Mouse (Mus musculus): Measurements from ENCODE around the gene Ttc3.

Gene Ttc3

DNA sequence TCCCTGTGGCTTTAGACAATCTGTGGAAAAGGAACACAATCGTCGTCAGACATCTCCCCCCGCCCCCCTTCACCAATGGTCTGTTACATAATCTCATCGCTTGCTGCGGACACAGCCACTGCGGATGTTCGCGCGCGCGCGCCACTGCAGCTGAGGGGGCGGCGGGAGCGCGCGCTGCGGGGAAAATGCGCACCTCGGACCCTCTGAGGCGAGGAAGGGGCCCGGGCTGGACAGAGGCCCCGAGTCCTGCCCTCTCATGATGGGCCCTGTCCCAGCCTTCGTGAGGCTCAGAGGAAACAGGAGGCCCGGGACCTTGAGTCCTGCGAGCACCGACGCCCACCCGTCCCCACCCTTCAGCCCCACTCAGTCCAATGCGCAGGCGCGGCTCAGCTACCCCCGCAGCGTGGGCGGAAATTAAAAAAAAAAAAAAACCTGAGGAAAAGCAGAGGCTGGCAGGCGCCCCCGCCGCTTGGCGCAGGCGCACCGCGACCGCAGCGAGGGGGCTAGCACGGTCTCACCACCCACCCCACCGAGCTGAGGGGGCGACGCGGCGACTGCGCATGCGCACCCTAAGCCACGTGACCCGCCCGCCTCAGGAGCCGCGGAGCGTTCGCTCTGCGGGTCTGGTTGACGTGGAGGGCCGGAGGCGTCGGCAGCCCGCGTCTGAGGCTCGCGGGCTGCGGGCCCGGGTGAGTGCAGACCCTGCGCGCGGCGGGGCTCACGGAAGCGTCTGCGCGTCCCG, at the start of gene Ttc3:
Gene Ttc3 (plus strand): TSS at position 446 of the 742 bp plus-strand sequence.
- DNase-seq (ENCODE audit: extremely low read depth, low read depth) = peak; percentile 51

DNA sequence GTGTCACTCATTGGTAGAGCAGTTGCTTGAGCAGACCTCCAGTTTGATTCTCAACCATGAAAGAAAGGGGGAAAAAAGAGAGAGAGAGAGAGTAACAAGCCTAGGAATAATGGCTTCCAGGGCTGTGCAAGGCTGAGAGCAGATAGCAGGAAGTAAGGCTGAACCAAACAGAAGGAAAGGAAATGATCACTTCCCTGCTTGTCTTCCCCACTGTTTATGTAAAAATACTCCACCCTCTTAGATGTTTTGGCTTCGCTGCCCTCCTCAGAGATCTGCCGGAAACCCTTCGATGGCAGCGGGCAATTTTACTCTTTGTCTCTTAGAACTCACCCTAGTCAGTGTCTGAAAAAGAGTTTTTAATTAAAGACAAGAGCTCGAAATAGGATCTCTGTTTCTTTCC, 46.7 kb upstream of the Ttc3 start:
- DNase-seq (ENCODE audit: extremely low read depth, low read depth) = no peak

DNA sequence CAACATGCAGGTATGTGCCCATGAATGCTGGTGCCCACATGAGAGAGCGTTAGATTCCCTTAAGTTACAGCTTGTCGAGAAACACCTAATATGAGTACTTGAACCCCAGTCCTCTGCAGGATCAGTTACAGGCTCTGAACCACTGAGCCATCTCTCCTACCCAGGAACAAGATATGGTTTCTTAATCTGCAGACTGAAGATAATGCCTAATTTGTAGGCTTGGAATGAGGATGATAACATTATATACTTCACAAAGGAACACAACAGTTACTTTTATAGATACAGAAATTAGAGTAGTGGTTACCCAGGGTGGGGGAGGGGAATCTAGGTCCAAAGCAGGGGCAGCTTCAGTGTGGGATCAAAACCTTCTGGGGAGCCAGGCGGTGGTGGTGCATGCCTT, 44.4 kb upstream of the Ttc3 start:
- no peak for DNase-seq (ENCODE audit: extremely low read depth, low read depth)

DNA sequence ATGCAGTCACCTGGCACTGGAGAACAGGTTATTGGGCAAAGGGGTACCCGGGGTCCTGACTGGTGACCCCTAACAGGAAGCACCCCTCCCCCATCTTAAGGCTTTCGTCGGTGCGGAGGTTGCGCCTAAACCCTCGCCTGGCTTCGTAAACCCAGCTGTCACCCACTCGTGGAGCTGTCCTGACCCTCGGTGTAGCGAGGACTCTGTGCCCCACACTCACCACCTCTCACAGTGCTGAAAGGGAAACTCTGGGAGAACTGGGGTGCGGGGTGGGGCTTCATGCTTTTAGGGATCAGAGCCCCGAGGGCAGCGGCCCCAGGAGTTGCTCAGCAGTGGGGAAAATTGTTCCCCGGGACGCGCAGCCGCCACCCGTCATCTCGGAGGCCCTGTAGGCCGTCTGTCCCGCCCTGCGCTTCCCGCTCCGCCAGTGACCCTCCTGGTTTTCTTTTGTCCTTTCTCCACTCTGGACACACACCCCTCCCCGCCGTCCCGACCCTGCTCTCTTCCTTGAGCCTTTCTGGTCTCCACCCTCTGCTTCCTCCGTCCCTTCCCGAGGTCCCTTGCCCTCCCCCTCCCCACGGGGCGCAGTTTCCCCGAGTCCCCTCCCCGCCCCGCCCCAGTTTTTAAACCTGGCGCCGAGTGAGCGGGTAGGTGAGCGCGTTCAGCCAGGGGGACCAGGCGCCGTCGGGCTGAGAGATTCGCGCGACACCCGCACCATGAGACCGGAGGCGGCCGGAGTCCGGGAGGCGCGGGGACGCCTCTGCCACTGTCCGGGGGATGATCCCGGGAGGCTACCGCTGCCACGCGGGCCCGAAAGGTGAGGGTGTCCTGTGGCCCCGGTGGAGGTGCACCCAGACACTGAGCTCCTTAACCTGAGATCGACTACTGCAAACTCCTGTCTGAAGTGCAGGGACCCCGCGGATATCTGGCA, 42.4 kb upstream of the Ttc3 start, which contains the start of gene Ripply3:
Gene Ripply3 (plus strand): TSS at position 640 of the 931 bp plus-strand sequence.
- DNase-seq (ENCODE audit: extremely low read depth, low read depth) = no peak

DNA sequence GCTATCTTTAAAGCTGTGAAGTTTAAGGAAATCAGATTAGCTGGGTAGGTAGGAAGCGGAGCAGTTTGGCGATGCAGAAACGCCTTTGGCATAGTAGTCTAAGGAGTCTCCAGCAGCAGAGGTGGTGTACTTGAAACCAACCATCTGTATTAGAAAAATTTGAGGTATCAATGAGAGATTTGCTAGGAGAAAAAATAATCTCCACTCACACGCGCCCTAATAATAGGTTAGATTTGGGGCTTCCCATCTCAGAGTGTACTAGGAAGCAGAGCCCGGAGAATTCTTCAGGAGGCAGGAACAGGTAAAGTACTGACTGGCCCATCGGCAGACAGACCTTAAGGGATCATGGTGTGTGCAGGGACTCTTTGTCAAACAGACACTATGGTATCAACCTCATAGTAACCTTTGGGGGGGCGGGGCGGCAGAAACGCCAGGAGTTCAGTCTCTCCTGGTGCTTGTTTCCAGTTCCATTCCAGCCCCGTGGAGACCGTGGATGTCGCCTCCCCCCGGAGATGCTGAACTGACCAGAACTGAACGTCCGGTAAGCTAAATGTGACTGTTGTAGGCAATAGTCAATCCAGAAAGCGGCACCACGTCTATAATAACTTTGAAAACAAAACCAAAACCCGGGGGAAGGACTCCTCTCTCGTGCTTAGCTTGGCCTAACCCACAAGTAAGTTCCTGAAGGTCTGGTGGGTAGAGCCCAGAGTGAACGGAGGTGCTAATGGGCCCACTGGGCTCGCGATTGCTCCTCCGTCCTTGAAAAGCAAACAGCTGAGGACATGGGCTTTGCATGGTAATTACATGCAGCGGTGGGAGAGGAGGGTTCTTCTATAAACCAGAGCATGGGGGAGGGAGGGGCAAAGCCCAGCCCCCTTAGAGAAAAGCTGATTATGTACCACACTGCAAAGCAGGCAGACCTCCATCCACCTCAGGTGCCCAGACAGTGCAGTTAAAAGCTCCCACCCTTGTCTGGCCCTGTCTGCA, 41.2 kb upstream of the Ttc3 start:
- DNase-seq (ENCODE audit: extremely low read depth, low read depth) = no peak

DNA sequence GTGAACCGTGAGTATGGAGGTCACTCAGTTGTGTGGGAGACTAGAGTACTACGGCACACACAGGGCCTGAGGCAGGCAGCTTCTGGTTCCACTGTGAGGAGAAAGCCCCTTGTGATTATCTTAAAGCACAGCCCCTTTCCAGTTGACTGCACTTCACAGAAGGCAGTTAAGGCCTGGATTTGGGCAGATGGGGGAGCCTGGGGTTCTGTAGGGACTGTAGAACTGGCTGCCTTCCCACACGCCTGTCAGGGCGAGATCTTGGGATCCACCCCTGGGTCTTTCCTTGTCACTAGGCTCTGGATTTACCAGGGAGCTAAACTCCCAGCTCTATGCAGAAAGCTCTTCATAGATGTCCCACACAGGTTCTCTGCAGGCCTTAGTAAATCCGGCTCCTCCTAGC, 40.0 kb upstream of the Ttc3 start:
- no peak for DNase-seq (ENCODE audit: extremely low read depth, low read depth)

DNA sequence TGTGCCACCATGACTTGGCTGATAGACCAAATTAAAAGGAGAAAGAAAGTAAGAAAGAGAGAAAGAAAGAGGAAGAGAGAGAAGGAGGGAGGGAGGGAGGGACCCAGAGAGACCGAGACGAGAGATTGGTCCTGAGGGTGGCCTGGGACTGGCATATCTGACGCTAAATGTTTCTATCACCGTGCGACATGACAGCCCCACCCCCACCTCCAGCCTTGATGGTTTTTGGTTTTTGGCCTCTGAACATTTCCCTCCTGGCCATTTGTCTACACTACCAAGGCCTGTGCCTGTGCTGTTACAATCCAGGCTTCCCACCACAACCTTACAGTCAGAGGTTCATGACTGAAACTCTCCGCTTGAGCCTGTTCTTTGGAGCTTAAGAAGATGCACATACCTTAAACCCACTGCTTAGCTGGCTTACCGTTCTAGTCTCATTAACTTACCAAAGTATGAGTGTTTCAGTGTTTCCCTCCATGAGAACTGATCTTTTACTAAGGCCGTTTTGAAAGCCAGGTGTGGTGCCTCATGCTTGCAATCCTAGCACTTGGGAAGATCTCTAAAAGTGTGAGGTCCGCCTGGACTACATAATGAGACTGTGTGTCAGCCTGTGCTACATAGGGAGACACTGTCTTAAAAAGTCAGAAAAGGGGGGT, 39.1 kb upstream of the Ttc3 start:
- DNase-seq (ENCODE audit: extremely low read depth, low read depth) = no peak

DNA sequence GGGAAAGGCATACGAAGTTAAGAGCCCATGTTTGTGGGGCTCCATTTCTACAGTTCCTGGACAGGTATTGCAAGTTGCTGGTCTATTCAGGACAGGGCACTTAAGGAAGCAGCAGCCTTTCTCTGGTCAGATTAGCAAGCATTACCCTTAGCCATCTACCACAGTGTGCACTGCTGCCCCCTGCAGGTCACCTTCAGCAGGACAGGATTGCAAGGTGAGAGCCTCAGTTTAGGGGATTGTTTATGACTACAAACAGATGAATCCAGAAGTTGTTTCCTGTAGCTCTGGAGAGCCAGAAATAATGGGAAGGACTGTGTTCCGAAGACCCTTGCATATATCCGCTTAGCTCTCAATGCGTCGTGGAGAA, 38.5 kb upstream of the Ttc3 start:
- DNase-seq (ENCODE audit: extremely low read depth, low read depth) = peak; percentile 63

DNA sequence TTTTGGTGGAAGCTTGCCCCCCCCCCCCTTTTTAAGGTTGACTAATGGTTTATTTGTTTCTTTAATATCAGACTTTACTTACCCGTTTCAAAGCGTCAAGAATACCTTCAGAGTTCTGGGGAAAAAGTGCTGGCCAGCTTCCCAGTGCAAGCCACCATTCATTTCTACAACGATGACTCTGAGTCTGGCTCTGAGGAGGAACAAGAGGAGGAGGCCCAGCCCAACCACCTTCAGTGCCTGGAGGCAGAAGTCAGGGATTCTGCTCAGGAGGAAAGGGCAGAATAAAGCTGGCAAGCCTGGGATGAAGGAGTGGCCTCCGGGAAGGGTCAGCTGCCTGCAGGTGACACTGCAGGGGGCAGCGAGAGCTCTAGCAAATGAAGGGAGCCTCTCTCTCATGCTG, 34.8 kb upstream of the Ttc3 start:
- no peak for DNase-seq (ENCODE audit: extremely low read depth, low read depth)

DNA sequence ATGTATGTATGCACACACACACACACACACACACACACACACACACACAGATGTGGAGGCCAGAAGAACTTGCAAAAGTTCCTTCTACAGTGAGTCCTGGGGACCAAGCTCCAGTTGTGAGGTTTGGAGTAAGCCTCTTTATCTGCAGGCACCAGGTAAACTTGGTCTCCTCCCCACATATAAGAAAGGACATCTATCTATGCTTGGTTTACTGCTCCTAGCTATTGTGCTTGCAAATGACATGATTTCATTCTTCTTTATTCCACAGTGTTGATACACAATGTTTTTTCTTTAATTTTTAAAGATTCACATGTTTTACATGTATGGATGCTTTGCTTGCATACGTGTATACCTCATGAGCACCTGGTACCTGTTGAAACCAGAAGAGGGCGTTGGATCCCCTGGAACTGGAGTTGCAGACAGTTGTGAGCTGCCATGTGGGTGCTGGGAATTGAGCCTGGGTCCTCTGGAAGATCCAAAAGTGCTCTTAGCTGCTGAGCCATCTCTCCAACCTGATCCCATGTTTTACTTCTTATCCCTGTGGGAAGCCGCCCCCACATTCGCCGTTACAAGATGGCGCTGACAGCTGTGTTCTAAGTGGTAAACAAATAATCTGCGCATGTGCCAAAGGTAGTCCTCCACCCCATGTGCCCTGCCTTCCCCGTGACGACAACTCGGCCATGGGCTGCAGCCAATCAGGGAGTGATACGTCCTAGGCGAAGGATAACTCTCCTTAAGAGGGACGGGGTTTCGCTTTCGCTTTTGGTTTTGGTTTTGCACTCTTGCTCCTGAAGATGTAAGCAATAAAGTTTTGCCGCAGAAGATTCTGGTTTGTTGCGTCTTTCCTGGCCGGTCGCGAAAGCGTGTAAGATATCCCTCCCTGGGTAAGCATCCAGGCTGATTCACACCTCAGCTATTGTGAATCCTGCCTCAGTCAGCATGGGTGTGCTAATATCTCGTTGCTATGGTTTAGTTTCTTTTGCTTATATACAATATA, 31.0 kb upstream of the Ttc3 start:
- peak; percentile 82 for DNase-seq (ENCODE audit: extremely low read depth, low read depth)

DNA sequence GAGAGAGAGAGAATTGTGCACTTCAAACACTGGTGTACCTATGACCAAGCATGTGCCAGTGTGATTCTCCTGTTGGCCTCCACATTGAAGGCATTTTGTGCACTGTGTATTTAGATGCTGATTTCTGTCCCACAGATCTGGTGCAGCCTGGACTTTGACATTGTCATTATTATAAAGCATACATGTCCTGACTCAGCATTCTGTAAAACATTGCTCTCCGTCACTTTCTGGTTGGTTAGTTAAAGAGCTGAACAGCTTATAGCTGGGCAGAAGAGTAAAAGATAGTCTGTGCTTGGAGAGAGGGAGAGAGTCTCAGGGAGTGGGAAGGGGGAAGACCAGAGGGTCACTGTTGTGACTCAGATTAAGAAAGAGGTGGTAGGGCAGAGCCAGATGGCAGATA, 24.7 kb upstream of the Ttc3 start:
- no peak for DNase-seq (ENCODE audit: extremely low read depth, low read depth)

DNA sequence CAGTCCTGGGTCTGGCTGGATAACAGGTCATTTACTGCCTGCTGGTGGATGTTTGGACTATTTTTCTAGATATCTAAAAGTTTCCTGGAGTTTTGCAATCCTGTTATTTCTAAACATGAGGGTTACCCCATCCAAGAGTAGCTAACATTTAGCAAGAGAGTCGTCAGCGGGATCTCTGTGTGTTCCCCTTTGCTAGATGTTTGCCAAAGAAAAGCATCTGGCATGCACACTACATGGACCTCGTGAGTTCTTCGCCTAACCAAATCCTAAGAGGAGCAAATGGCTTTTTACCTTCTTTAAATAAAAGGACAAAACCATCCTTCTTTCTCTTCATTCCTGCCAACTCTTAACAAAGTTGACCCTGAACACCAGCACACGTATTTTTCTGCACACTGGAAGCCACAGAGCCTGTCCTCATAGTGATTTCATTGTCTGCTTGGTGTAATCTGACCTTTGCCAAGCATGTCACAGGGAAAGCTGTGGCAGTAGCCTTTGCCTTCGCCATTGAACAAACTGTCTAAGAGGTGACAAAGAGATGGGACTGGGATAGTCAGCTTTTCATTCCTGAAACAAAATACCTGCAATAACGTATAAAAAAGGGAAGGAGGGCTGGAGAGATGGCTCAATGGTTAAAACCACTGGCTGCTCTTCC, 23.2 kb upstream of the Ttc3 start:
- no peak for DNase-seq (ENCODE audit: extremely low read depth, low read depth)

DNA sequence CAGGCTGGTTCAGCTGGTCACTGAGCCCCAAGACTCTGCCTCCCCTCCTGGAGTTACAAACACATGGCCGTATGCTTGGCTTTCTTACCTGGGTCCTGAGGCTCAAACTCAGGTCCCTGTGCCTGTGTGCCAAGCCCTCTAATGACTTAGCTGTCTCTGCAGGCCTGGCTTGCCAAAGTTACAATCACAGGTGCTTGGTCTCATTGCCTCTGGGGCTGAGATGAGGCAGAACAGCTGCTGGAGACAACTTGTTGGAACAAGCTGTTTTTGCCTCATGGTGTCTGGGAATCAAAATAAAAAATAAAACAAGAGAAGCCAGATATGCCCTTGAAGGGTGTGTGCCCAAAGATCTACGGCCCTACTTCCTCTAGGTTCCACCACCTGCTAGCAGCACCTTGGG, 21.6 kb upstream of the Ttc3 start:
- no peak for DNase-seq (ENCODE audit: extremely low read depth, low read depth)

DNA sequence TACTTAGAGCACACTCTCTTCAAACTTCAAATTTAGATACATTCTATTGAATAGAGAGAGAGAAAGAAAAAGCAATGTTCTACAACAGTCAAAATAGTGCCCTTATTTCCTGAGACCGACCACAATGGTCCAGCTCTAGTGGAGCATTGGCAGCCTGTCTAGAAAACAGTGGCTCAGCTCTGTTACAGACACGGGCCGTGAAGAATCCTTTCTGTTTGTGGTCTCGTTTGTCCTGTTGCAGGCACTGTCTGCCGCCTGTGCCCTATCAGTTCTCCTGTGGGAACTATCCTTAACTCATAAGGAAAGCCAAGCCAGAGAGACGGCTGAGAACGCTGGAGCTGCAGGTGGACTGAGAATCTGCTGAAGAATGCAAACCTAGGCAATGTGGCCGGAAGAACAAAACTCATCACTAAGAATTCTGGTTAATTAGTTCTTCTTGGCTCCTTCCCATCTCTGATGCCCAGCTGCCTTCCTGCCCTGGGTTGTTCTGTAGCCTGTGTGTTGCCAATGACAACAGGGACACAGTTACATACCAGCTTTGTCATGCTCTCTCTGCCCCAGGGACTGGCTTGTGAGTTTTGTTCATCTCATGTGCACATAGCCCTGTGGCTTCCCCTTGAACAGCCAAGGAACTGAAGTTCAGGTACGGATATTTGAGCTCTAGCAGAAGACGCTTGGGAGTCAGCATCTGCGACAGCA, 20.7 kb upstream of the Ttc3 start:
- no peak for DNase-seq (ENCODE audit: extremely low read depth, low read depth)

DNA sequence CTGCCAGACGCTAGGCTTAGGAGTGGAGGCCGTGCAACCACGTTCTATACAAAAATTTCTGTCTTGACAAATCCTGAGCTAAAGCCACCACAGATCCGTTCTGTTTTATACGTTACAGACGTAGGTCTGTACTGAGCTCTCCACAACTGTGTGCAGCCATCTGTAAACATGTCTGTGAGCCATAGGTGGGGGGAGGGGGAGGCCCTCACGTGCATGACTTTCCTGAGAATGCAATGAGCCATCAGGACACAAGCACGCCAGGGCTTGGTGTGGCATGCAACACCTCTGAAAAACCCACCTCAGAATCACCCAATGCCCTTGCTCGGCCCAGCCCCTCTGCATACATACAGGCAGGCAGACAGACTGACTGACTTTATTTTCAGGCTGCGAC, 20.1 kb upstream of the Ttc3 start:
- DNase-seq (ENCODE audit: extremely low read depth, low read depth) = no peak

DNA sequence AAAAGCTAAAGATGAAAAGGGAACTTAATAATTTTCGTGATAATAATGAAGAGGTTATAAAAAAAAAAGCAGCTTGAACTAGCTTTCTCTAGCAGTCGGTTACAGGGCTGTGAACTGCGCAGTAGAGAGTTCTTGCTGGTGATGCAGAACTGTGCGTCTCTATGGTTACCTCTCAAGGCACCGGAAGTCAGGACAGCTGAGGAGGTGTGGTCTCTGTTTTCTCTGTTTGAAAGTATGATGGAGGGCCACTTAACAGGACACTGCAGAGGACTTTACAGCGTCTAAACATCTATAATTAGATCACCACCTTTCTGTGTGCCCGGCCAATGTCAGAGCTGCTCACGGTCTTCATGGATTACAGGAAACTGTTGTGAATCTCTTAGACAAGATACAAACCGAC, 16.0 kb upstream of the Ttc3 start:
- no peak for DNase-seq (ENCODE audit: extremely low read depth, low read depth)

DNA sequence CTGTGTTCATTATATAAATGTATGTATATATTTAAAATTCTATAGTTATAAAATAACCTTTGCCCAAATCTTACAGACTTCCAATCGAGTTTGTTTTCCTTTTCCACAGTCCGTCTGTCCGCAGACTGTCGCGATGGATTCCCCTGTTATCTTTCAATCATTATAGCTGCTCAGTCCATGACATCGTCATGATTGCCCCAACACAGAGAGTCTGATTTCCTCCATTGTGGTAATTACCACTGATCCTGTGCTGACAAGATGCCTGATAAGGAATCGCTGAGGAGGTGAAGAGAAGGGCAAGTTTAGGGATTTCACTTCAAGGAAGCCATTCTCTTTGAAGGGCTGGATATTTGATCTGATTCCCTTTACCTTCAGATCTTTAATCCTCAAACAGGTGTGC, 14.4 kb upstream of the Ttc3 start:
- no peak for DNase-seq (ENCODE audit: extremely low read depth, low read depth)

DNA sequence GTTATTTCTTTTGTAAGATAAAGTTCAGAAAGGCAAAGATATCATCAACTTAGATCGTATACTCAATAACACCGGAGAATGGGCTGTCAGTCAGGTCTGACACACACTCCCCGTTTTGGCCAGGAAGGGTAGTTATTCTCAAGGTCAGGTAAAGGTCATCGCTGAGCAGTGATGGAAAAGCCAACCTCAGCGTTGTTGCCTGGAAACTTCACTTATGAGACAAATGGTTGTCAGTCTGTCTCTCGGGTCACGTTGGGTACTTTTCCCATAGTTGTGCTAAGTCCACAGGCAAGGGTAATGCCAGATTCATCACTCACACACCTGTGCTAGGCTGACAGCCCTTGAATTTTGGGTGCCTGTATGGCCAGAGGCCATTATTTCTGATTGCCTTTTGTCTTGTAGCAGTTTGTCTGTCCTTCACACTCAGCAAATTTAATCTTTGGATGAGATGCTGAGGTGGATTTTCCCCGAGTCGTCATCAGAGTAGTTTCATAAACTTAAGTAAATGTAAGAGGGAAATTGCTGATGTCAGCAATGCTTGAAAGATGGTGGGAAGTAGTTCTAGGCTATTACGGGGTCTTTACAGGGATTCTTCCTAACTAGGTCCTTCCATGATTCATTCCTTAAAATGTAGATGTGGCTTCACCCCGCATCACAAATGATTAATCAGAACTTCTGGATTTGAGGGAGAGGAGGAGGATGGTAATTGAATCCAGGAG, 13.5 kb upstream of the Ttc3 start:
- no peak for DNase-seq (ENCODE audit: extremely low read depth, low read depth)

Measured in MEL-GATA-1-ER (cell line).